Mouse (Mus musculus): ENCODE results near the gene Rnase4. TPM values are rescaled to one million over a fixed set of nuclear protein-coding genes. Genes with fewer than 3 reads are reported as not detected.

The Rnase4 gene
- polyA plus RNA-seq, 1 experiment from 2014 or later = 12.2 TPM

- no peak overlapping the region for H3K9ac ChIP-seq (replicated peaks; ENCODE audit: low read depth, low read length)
- H3K27me3 ChIP-seq (ENCODE audit: control insufficient read depth, insufficient read depth, low read length) = no peaks in the 10 kb centered on the region
- H3K36me3 ChIP-seq (ENCODE audit: control insufficient read depth, insufficient read depth, low read length) = no peaks in the 10 kb centered on the region
- no peak for ATAC-seq (ENCODE audit: low read depth)
- H3K9me3 ChIP-seq (ENCODE audit: control insufficient read depth, low read length) = no peaks in the 10 kb centered on the region
- H3K4me1 ChIP-seq (ENCODE audit: control insufficient read depth, insufficient read depth, low read length) = no peaks in the 10 kb centered on the region
- H3K4me3 ChIP-seq (ENCODE audit: low read depth, low read length) = no peak overlapping the region
- H3K27ac ChIP-seq (ENCODE audit: low read depth, low read length) = no peak overlapping the region
- H3K4me2 ChIP-seq (ENCODE audit: low read depth, low read length) = no peak overlapping the region
- WGBS = 83% methylated on average over 7 of the region's 7 CpGs
Observed at GRCm38 (mm10) chr14:51131086-51131815, 40.4 kb downstream of the Rnase4 start.

GRCm38 (mm10) chr14:51132372-51132771, 41.5 kb downstream of the Rnase4 start:
- Histone ChIP-seq H3K9ac (replicated peaks; ENCODE audit: low read depth, low read length) (no peak overlapping the region), H3K27ac (ENCODE audit: low read depth, low read length) (no peak overlapping the region), H3K36me3 (ENCODE audit: control insufficient read depth, insufficient read depth, low read length) (no peaks in the 10 kb centered on the region), H3K4me2 (ENCODE audit: low read depth, low read length) (no peak overlapping the region), H3K27me3 (ENCODE audit: control insufficient read depth, insufficient read depth, low read length) (no peaks in the 10 kb centered on the region), H3K4me1 (ENCODE audit: control insufficient read depth, insufficient read depth, low read length) (no peaks in the 10 kb centered on the region), H3K9me3 (ENCODE audit: control insufficient read depth, low read length) (no peaks in the 10 kb centered on the region), H3K4me3 (ENCODE audit: low read depth, low read length) (no peak overlapping the region)
- 92% methylated on average over 4 of the region's 4 CpGs for WGBS
- ATAC-seq (ENCODE audit: low read depth) = no peak

- H3K36me3 ChIP-seq (ENCODE audit: control insufficient read depth, insufficient read depth, low read length) = no peaks in the 10 kb centered on the region
- H3K4me2 ChIP-seq (ENCODE audit: low read depth, low read length) = no peak overlapping the region
- no peaks in the 10 kb centered on the region for H3K9me3 ChIP-seq (ENCODE audit: control insufficient read depth, low read length)
- H3K9ac ChIP-seq (replicated peaks; ENCODE audit: low read depth, low read length) = no peak overlapping the region
- no peak overlapping the region for H3K4me3 ChIP-seq (ENCODE audit: low read depth, low read length)
- no peaks in the 10 kb centered on the region for H3K27me3 ChIP-seq (ENCODE audit: control insufficient read depth, insufficient read depth, low read length)
- H3K27ac ChIP-seq (ENCODE audit: low read depth, low read length) = no peak overlapping the region
- no peaks in the 10 kb centered on the region for H3K4me1 ChIP-seq (ENCODE audit: control insufficient read depth, insufficient read depth, low read length)
- WGBS = 91% methylated on average over 2 of the region's 2 CpGs
- no peak for ATAC-seq (ENCODE audit: low read depth)
Observed at GRCm38 (mm10) chr14:51140342-51140741, 49.5 kb downstream of the Rnase4 start.

- Histone ChIP-seq H3K4me2 (ENCODE audit: low read depth, low read length) (no peak overlapping the region), H3K36me3 (ENCODE audit: control insufficient read depth, insufficient read depth, low read length) (no peaks in the 10 kb centered on the region), H3K27me3 (ENCODE audit: control insufficient read depth, insufficient read depth, low read length) (no peaks in the 10 kb centered on the region), H3K27ac (ENCODE audit: low read depth, low read length) (no peak overlapping the region), H3K4me1 (ENCODE audit: control insufficient read depth, insufficient read depth, low read length) (no peaks in the 10 kb centered on the region), H3K9ac (replicated peaks; ENCODE audit: low read depth, low read length) (no peak overlapping the region), H3K9me3 (ENCODE audit: control insufficient read depth, low read length) (no peaks in the 10 kb centered on the region), H3K4me3 (ENCODE audit: low read depth, low read length) (no peak overlapping the region)
- WGBS = 91% methylated on average over 4 of the region's 4 CpGs
- ATAC-seq (ENCODE audit: low read depth) = no peak
Observed at GRCm38 (mm10) chr14:51142119-51142518, 51.2 kb downstream of the Rnase4 start.

GRCm38 (mm10) chr14:51142568-51142967, 51.7 kb downstream of the Rnase4 start:
- WGBS = 90% methylated on average over 3 of the region's 3 CpGs
- Histone ChIP-seq H3K9me3 (ENCODE audit: control insufficient read depth, low read length) (no peaks in the 10 kb centered on the region), H3K9ac (replicated peaks; ENCODE audit: low read depth, low read length) (no peak overlapping the region), H3K4me2 (ENCODE audit: low read depth, low read length) (no peak overlapping the region), H3K27me3 (ENCODE audit: control insufficient read depth, insufficient read depth, low read length) (no peaks in the 10 kb centered on the region), H3K36me3 (ENCODE audit: control insufficient read depth, insufficient read depth, low read length) (no peaks in the 10 kb centered on the region), H3K4me3 (ENCODE audit: low read depth, low read length) (no peak overlapping the region), H3K4me1 (ENCODE audit: control insufficient read depth, insufficient read depth, low read length) (no peaks in the 10 kb centered on the region), H3K27ac (ENCODE audit: low read depth, low read length) (no peak overlapping the region)
- ATAC-seq (ENCODE audit: low read depth) = no peak

- ATAC-seq (ENCODE audit: low read depth) = no peak
- WGBS = 72% methylated on average over 4 of the region's 4 CpGs
- no peaks in the 10 kb centered on the region for H3K27me3 ChIP-seq (ENCODE audit: control insufficient read depth, insufficient read depth, low read length)
Observed at GRCm38 (mm10) chr14:51143287-51143686, 52.4 kb downstream of the Rnase4 start.

GRCm38 (mm10) chr14:51143937-51144336, 53.1 kb downstream of the Rnase4 start:
- H3K9me3 ChIP-seq (ENCODE audit: control insufficient read depth, low read length) = no peaks in the 10 kb centered on the region
- H3K27ac ChIP-seq (ENCODE audit: low read depth, low read length) = no peak overlapping the region
- no peaks in the 10 kb centered on the region for H3K36me3 ChIP-seq (ENCODE audit: control insufficient read depth, insufficient read depth, low read length)
- no peak overlapping the region for H3K9ac ChIP-seq (replicated peaks; ENCODE audit: low read depth, low read length)
- no peak for ATAC-seq (ENCODE audit: low read depth)
- no peaks in the 10 kb centered on the region for H3K4me1 ChIP-seq (ENCODE audit: control insufficient read depth, insufficient read depth, low read length)
- no peaks in the 10 kb centered on the region for H3K27me3 ChIP-seq (ENCODE audit: control insufficient read depth, insufficient read depth, low read length)
- H3K4me3 ChIP-seq (ENCODE audit: low read depth, low read length) = no peak overlapping the region
- WGBS = 76% methylated on average over 2 of the region's 2 CpGs
- H3K4me2 ChIP-seq (ENCODE audit: low read depth, low read length) = no peak overlapping the region

More at GRCm38 (mm10) chr14:51143287-51143686, 52.4 kb downstream of the Rnase4 start:
- Histone ChIP-seq H3K36me3 (ENCODE audit: control insufficient read depth, insufficient read depth, low read length) (no peaks in the 10 kb centered on the region), H3K9me3 (ENCODE audit: control insufficient read depth, low read length) (no peaks in the 10 kb centered on the region), H3K4me1 (ENCODE audit: control insufficient read depth, insufficient read depth, low read length) (no peaks in the 10 kb centered on the region), H3K4me2 (ENCODE audit: low read depth, low read length) (no peak overlapping the region), H3K9ac (replicated peaks; ENCODE audit: low read depth, low read length) (no peak overlapping the region), H3K4me3 (ENCODE audit: low read depth, low read length) (no peak overlapping the region), H3K27ac (ENCODE audit: low read depth, low read length) (no peak overlapping the region)

- ATAC-seq (ENCODE audit: low read depth) = no peak
- Histone ChIP-seq H3K4me1 (ENCODE audit: control insufficient read depth, insufficient read depth, low read length) (no peaks in the 10 kb centered on the region), H3K4me3 (ENCODE audit: low read depth, low read length) (no peak overlapping the region), H3K9me3 (ENCODE audit: control insufficient read depth, low read length) (no peaks in the 10 kb centered on the region), H3K9ac (replicated peaks; ENCODE audit: low read depth, low read length) (no peak overlapping the region), H3K27me3 (ENCODE audit: control insufficient read depth, insufficient read depth, low read length) (no peaks in the 10 kb centered on the region), H3K4me2 (ENCODE audit: low read depth, low read length) (no peak overlapping the region), H3K27ac (ENCODE audit: low read depth, low read length) (no peak overlapping the region), H3K36me3 (ENCODE audit: control insufficient read depth, insufficient read depth, low read length) (no peaks in the 10 kb centered on the region)
- WGBS = 95% methylated on average over 4 of the region's 4 CpGs
Observed at GRCm38 (mm10) chr14:51144451-51144850, 53.6 kb downstream of the Rnase4 start.

- Histone ChIP-seq H3K4me2 (ENCODE audit: low read depth, low read length) (no peak overlapping the region), H3K36me3 (ENCODE audit: control insufficient read depth, insufficient read depth, low read length) (no peaks in the 10 kb centered on the region), H3K4me1 (ENCODE audit: control insufficient read depth, insufficient read depth, low read length) (no peaks in the 10 kb centered on the region), H3K9me3 (ENCODE audit: control insufficient read depth, low read length) (no peaks in the 10 kb centered on the region), H3K27me3 (ENCODE audit: control insufficient read depth, insufficient read depth, low read length) (no peaks in the 10 kb centered on the region), H3K9ac (replicated peaks; ENCODE audit: low read depth, low read length) (no peak overlapping the region), H3K4me3 (ENCODE audit: low read depth, low read length) (no peak overlapping the region), H3K27ac (ENCODE audit: low read depth, low read length) (no peak overlapping the region)
- WGBS = 88% methylated on average over 6 of the region's 6 CpGs
- ATAC-seq (ENCODE audit: low read depth) = no peak
Observed at GRCm38 (mm10) chr14:51145521-51145920, 54.6 kb downstream of the Rnase4 start.

All from neural tube, embryonic 14.5 days (tissue).